Mouse (Mus musculus) neural tube, embryonic 10.5 days (tissue): ENCODE results near the gene Mbtps2.
A peak's percentile ranks its signal among the peaks of the same experiment; 100 is the strongest.

Experiments used
- DNase-seq: peaks from one replicate; pipeline ENCODE4 v3.0.0-alpha.2; 2017; ENCODE audit warnings: low spot score; ENCODE audit errors: extremely low spot score

The Mbtps2 gene

DNA sequence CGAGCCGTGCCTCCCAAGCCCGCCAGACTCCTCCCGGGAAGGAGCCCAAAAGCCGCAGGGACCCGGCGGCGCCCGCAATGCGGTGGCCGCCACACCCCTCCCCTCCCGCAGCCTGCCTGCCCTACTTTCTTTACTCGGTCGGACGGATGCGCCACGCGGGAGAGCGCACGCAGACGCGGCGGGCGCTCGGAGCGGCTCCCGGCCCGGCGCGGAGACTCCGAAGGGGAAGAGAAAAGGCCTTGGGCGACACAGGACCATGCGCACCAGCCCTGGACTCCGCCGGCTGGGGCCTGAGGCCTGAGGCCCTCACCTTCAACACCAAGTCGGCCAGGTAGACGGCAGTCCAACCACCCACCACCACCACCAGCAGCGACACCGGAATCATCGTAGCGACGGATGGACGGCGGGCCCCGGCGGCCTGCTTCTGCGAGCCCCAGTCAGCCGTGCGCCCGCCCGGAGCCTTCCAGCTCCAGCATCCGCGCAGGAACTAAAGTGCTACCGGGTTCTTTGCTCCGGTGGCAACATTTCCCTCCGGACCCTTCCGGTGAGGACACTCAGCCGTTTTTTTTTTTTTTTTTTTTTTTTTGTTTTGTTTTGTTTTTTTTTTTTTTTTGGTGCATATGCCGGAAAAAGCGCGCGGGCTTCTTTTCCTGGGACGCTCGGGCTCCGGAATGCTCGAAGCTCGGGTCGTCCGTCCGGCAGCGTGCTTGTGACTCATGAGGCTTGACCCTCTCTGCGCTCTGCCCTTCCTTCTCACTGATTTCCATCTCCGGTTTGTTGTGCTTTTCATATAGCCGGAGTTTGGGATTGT is at the start of gene Mbtps2:
Gene Mbtps2 (minus strand): TSS at position 530 of the 811 bp plus-strand sequence.
- DNase-seq, result peak; percentile 66

DNA sequence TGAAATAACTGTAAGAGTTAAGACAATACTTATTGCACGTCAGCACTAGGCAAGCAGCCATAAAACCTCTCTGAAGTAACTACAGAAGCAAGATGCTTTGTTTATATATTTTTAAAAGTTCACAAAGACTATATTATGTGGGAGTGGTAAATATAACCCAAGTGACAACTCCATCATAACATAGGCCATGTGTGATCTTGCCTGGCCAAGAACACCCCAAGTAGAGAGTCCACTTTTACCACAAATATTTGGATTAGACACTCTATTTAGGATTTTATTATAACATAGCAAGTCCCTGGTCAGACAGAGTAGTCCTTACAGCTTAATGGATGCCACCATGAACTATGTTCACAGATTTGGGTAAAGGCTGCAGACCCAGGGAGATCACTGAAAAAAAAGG is 47.9 kb upstream of the Mbtps2 start:
- no peak for DNase-seq

GRCm38 (mm10) chrX:157644700-157645099 is 46.2 kb upstream of the Mbtps2 start:
- DNase-seq, result no peak

DNA sequence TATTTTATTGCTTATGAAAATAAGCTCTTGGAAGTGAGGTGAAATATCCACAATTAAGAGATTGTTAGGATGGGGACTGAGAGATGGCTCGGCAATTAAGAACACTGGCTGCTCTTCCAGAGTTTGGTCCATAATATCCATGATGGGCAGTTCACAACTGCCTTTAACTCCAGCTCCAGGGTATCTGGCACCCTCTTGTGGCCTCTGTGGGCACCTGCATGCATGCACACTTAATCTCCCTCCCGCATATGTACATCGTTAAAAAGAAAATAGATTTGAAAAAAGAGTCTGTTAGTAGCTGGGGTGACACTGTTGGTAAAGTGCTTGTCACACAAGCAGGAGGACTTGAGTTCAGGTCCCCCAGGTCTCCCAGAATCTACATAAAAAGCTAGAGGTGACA is 45.8 kb upstream of the Mbtps2 start:
- peak; percentile 37 for DNase-seq

DNA sequence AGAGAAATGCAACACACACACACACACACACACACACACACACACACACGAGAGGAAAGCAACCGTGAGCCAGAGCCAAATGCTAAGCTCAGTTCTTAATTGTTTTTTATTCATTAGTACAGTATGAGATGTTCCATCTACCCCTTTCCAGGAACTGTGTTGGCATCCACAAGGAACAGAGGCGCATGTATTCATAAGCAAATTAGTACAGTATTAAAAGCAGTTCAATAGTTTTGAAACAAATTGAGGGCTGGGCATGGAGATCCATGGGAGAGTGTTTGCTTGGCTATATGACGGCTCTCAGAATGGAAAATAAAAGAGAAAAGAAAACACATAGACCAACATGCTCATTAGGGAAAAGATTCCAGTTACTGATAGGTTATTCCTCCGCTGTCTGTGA is 44.3 kb upstream of the Mbtps2 start:
- DNase-seq, result no peak

GRCm38 (mm10) chrX:157637253-157637652 is 38.7 kb upstream of the Mbtps2 start:
- no peak for DNase-seq

DNA sequence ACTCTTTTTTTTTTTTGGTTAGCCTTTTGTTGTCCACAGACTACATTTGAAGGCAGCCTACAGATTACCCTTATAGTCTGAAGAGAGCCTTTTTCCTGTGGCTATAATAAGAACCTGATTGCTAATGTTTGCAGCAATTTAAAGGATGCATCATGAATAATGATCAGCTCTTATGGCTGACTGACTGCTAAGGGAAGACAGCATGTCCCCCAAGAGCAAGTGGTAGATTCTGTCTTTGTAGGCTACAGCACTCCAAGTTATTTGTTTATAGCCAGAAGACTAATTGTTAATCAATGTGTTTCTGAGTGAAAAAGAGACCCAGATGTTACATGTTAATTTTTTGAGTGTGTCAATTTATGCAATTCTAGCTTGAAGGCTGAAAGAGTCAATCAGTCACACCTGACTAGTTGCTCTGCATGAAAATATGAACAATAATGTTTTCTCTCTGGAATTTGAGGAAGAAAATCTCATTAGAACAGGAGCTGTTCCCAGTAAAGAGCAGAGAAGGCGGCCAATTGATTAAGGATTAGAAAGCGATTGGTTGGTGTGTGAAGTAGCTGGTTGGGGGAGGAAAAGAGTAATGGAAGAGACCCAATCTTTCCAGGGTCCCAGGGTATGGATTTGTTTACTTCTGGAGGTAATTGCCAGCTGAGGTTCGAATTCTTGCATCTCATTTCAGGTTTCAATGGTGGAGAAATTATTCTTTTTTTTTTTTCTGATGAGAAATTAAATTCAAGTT is 35.3 kb upstream of the Mbtps2 start:
- no peak for DNase-seq

- DNase-seq, result no peak
Observed at GRCm38 (mm10) chrX:157630341-157630740, 31.8 kb upstream of the Mbtps2 start.

DNA sequence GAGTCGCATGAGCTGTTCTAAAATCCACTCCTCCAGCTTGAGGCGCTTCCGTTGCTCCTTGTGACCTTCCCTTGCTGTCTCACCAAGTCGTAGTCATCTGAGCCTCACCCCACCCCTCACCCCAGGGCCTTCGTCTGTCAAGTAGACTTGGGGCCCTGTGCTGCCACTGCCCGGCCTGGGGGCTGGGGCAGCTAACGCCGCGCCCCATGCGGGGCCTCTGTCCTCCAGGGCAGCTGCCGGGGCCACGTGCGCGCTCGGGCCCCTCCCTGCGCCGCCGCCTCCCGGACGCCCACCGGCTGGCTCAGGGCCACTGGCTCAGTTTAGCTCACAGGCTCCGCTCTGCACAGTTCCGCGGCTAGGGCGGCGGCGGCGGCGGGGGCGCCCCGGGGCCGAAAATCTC is 14.4 kb upstream of the Mbtps2 start:
- DNase-seq, result no peak

DNA sequence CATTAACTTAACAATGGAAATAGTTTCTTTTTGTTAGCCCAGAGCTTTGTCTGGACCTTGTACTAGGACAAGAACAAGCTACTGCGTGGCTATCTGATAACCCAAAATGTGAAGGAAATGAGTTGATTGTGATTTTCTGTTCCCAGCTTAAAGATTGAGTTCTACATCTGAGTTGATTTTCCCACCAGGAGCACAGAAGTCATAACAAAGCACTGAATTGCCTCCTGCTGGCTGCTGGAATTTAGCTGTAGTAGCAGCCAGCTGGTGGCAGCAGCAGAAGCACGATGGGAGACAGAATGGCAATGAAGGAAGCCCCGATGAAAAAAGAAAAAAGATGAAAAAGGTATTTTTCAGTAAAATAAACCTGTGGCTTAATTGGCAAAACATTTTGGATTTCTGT is 2.9 kb upstream of the Mbtps2 start:
- DNase-seq, result no peak

DNA sequence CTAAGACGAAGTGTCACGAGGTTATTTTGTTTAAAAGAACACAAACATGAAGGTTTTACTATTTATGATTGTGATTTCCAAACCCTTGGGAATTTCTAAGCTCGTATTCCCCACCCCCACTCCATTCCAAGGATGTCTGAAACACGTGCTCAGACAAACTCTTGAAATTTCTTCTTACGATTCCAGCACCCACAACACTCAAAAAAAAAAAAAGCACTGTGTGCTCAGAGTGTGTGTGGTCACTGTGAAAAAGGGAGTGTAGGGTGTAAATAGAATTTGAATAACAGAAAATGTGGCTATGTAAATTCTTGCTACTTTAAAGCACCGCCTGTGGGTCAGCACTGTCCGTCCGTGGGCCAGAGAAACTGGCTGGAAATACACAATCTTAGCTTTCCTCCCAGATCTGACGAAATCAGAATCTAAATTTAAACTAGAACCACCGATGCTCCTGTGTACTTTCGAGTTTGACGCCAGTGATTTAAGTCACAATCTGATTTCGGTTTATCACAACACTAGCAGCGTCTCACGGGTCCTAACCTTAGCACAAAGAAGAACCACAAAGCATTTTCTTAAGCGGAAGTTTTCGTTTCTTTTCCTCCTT is 830 bp downstream of the Mbtps2 start:
- peak; percentile 20 for DNase-seq

GRCm38 (mm10) chrX:157596802-157597201 is 1.7 kb downstream of the Mbtps2 start:
- no peak for DNase-seq

- no peak for DNase-seq
Observed at GRCm38 (mm10) chrX:157595927-157596326, 2.6 kb downstream of the Mbtps2 start.

DNA sequence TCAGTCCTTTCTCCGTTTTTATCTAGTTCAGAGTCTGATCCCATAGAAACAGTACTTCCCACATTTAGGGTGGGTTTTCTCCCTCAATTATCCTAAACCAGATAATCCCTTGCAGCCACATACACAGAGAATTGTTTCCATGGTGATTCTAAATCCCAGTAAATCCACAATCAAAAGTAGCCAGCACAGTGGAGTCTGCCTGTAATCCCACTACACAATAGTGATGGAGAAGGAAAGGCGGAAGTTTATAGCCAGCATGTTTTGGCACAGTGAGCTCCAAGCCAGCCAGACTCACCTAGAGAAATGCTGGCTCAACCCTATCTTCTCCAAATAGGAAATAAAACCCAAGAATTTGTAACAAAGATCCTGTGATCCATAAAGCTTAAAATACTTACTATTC is 3.9 kb downstream of the Mbtps2 start:
- DNase-seq, result no peak

DNA sequence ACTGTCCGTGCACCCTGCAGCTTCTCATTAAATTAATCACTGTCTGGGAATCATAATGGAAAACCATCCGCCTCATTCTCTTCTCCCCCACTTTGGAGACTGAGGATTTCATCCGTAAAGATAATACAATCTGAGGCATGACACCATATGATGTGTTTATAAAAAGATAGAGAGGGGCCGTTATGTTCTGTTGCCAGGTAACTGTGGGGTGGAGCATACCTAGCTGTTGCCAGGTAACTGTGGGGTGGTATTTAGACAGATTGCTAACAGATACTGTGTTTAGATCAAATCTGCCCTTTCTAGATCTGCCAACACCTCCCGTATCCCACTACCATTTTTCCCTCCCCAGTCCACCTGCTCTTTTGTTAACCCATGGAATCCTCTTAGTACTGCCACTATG is 11.5 kb downstream of the Mbtps2 start:
- no peak for DNase-seq

DNA sequence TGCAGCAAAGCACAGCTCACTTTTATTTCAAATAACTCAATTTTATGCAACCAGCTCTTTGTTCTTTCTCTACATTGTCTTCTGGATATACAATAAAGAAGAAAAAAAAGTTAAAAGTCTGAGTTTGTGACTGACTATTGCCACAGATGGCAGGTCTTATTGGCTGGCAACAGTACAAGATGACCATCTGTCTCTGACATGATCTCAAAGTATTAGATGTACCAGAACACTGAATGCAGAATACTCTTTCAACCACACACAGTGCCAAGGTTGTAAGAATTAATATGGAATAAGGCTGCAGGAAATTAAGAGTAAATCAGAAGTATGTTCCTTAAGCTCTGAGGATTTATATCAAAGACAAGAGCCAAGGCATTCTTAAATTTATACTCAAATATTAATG is 12.1 kb downstream of the Mbtps2 start:
- DNase-seq, result no peak

- no peak for DNase-seq
Observed at GRCm38 (mm10) chrX:157579108-157579614, 19.4 kb downstream of the Mbtps2 start.

- DNase-seq, result no peak
Observed at GRCm38 (mm10) chrX:157574683-157575082, 23.8 kb downstream of the Mbtps2 start.

- DNase-seq, result no peak
Observed at GRCm38 (mm10) chrX:157568840-157569239, 29.7 kb downstream of the Mbtps2 start, which contains the start of gene Yy2. Yy2 (minus strand) TSS chrX:157568985.

- no peak for DNase-seq
Observed at GRCm38 (mm10) chrX:157563794-157564193, 34.7 kb downstream of the Mbtps2 start.

- no peak for DNase-seq
Observed at GRCm38 (mm10) chrX:157547082-157547481, 51.4 kb downstream of the Mbtps2 start.

DNA sequence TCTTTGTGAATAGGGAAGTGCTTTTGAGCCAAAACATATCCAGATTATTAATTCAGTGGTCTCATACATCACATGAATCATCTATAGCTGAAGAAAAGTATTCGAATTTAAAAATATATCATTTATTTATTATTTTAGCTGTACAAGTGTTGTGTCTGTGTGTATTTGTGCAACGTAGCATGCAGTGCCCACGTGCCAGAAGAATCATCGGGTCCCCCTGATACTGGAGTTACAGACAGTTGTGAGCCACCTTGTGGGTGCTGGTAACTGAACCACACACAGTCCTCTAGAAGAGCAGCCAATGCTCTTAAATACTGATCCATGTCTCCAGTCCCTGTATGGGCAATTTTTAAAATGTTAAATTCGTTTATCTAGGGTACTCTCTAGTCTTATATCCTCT is 92.1 kb downstream of the Mbtps2 start:
- no peak for DNase-seq
